Mouse (Mus musculus) hindbrain, postnatal 0 days (tissue): ENCODE data around the gene Hsd17b12. TPM values are rescaled to one million over a fixed set of nuclear protein-coding genes. Genes with fewer than 3 reads are reported as not detected.

Source experiments
- ATAC-seq: fragments of 200-750 bp; cut with Nextera tagmentation; 2 replicates; pipeline ENCODE4 v1.8.0; 2017; ENCODE audit warnings: mild to moderate bottlenecking, moderate TSS enrichment, moderate library complexity
- DNase-seq: peaks from one replicate; pipeline ENCODE4 v3.0.0-alpha.2; 2015; ENCODE audit warnings: low spot score
- H3K27ac ChIP-seq: fragments of 300-500 bp; sonication (generic); 2 replicates; pipeline ENCODE4 v1.5.1; 2014; ENCODE audit warnings: mild to moderate bottlenecking
- H3K27me3 ChIP-seq: fragments of 300-500 bp; sonication (generic); 2 replicates; pipeline ENCODE4 v1.6.1; 2014; ENCODE audit warnings: low read length, mixed read lengths; ENCODE audit not compliant: insufficient read depth
- H3K36me3 ChIP-seq: fragments of 300-500 bp; sonication (generic); 2 replicates; pipeline ENCODE4 v1.6.1; 2014; ENCODE audit warnings: low read length, mixed read lengths; ENCODE audit not compliant: insufficient read depth
- H3K4me1 ChIP-seq: fragments of 300-500 bp; sonication (generic); 2 replicates; pipeline ENCODE4 v1.6.1; 2014; ENCODE audit warnings: antibody characterized with exemption, low read length, mixed read lengths; ENCODE audit not compliant: insufficient read depth
- H3K4me2 ChIP-seq: fragments of 300-500 bp; sonication (generic); 2 replicates; pipeline ENCODE4 v1.6.1; 2014; ENCODE audit warnings: low read depth, mild to moderate bottlenecking, low read length, moderate library complexity, mixed read lengths
- H3K4me3 ChIP-seq: fragments of 300-500 bp; sonication (generic); 2 replicates; pipeline ENCODE4 v1.5.1; 2014; ENCODE audit warnings: low read length
- H3K9ac ChIP-seq: fragments of 300-500 bp; sonication (generic); replicated peaks from 2 replicates; pipeline ENCODE4 v1.6.1; 2014; ENCODE audit warnings: mild to moderate bottlenecking, low read length, moderate library complexity, mixed read lengths
- H3K9me3 ChIP-seq: fragments of 300-500 bp; sonication (generic); 2 replicates; pipeline ENCODE4 v1.6.1; 2016; ENCODE audit warnings: low read length, mixed read lengths
- CTCF ChIP-seq: IDR thresholded peaks from 2 replicates; pipeline ENCODE4 v1.5.1; 2016; ENCODE audit warnings: antibody characterized with exemption, control low read depth, low read depth
- WGBS: fragments of 180-500 bp; shearing (Covaris S2); extraction: QIAGEN DNeasy Blood & Tissue Kit; methylation state at CpG from one replicate; pipeline ENCODE4 v1.1.7; 2014; 5-methylcytosine and 5-hydroxymethylcytosine counted together
- polyA plus RNA-seq: library from polyadenylated mRNA; unstranded; fragments of >200 nt; fragmentation: Nextera tagmentation; extraction: Ambion mirVana; gene quantifications from 2 replicates; pipeline ENCODE4 v1.2.1, GENCODE M21; 2015
- total RNA-seq: library from RNA; depleted of rRNA; stranded (reverse); fragments of >200 nt; gene quantifications from 2 replicates; pipeline ENCODE4 v1.2.3, GENCODE M21; 2014

Gene Hsd17b12
- total and polyA plus RNA-seq, 2 experiments from 2014 or later = 50.9 to 154 TPM

GRCm38 (mm10) chr2:94144520-94145145, 13.1 kb downstream of the Hsd17b12 start:
- H3K36me3 ChIP-seq = no peaks in the 10 kb centered on the region
- 92% methylated on average over 7 of the region's 7 CpGs for WGBS
- no peak overlapping the region for H3K9ac ChIP-seq
- no peaks in the 10 kb centered on the region for H3K4me1 ChIP-seq
- no peak for TF ChIP-seq CTCF
- DNase-seq (no peak), ATAC-seq (no peak)
- no peaks in the 10 kb centered on the region for H3K9me3 ChIP-seq
- no peak overlapping the region for H3K4me2 ChIP-seq
- no peak overlapping the region for H3K27ac ChIP-seq
- H3K4me3 ChIP-seq = no peak overlapping the region
- no peaks in the 10 kb centered on the region for H3K27me3 ChIP-seq

GRCm38 (mm10) chr2:94141293-94141692, 16.5 kb downstream of the Hsd17b12 start:
- no peak overlapping the region for H3K9ac ChIP-seq
- no peaks in the 10 kb centered on the region for H3K4me1 ChIP-seq
- H3K4me2 ChIP-seq = no peak overlapping the region
- H3K4me3 ChIP-seq = no peak overlapping the region
- TF ChIP-seq CTCF = no peak
- no peak overlapping the region for H3K27ac ChIP-seq
- H3K36me3 ChIP-seq = no peaks in the 10 kb centered on the region
- no peaks in the 10 kb centered on the region for H3K27me3 ChIP-seq
- no peaks in the 10 kb centered on the region for H3K9me3 ChIP-seq
- WGBS = 56% methylated on average over 3 of the region's 3 CpGs
- ATAC-seq = no peak
- no peak for DNase-seq

DNA sequence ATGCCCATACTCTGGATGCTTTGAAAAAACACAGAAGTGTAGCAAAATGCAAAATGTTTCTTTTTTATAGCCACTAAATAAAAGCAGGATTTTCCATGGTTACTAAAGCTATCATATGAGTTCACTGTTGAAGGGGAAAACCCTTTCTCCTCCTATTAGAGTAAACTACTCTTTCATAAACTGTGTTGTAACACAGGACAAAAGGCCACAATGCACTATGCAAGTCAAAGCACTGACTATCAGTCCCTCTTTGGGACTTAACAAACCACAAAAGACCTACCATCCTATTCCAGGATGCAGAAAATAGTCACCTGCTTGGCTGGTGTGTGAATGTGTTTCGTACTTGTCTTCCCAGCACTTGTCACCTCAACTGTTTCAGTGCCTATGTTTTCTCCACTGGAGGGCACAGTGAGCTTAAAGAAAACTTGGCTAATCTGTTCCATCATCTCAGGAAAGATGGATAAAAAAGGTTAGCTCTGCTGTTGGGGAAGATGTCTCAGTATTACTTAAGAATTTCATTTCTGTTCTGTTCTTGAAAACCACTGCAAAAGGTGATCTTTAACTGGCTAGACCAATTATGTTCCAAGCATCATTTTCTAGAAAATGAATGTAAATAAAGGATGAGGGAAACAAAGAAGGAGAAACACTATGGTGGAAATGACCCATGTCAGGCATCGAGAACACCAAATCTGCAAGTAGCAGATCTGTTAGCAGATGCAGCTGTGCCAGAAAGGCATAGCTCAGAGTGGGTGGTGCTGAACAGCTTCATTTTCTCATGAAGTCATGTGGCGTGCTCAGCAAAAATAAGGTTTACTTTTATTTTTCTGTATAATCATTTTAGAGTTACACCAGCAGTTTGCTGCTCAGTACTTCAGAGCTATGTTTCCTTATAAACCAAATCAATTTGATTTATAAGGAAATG, 19.0 kb downstream of the Hsd17b12 start:
- H3K4me1 ChIP-seq = no peaks in the 10 kb centered on the region
- no peaks in the 10 kb centered on the region for H3K27me3 ChIP-seq
- ATAC-seq (no peak), DNase-seq (peak; percentile 64)
- no peak overlapping the region for H3K27ac ChIP-seq
- H3K36me3 ChIP-seq = no peaks in the 10 kb centered on the region
- H3K9ac ChIP-seq = no peak overlapping the region
- H3K4me3 ChIP-seq = no peak overlapping the region
- peak; percentile 66 for TF ChIP-seq CTCF
- no peak overlapping the region for H3K4me2 ChIP-seq
- no peaks in the 10 kb centered on the region for H3K9me3 ChIP-seq
- 76% methylated on average over 3 of the region's 3 CpGs for WGBS

DNA sequence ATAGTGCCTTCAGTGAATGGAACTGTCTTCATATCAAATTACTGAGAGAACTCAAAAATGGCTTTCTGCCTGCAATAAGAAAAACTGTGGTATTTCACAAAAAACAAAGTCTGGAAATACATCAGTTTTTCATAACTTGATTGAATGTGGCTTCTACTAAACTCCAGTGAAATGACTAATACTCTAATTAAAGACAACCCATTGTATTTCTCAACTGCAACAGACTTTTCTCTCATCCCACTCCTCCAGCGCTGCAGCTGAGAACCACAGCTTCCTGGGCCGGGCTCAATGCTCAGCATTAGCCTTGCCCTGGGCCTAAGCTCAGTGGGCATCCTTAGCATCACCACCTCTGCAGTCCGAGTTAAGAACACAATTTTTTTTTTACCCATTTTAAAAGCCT, 20.9 kb downstream of the Hsd17b12 start:
- DNase-seq = no peak
- H3K4me1 ChIP-seq = no peaks in the 10 kb centered on the region
- no peak overlapping the region for H3K9ac ChIP-seq
- TF ChIP-seq CTCF = no peak
- H3K4me2 ChIP-seq = no peak overlapping the region
- H3K27me3 ChIP-seq = no peaks in the 10 kb centered on the region
- H3K4me3 ChIP-seq = no peak overlapping the region
- no peaks in the 10 kb centered on the region for H3K36me3 ChIP-seq
- no peaks in the 10 kb centered on the region for H3K9me3 ChIP-seq
- WGBS = 86% methylated on average over 3 of the region's 3 CpGs
- H3K27ac ChIP-seq = no peak overlapping the region
- ATAC-seq = no peak

DNA sequence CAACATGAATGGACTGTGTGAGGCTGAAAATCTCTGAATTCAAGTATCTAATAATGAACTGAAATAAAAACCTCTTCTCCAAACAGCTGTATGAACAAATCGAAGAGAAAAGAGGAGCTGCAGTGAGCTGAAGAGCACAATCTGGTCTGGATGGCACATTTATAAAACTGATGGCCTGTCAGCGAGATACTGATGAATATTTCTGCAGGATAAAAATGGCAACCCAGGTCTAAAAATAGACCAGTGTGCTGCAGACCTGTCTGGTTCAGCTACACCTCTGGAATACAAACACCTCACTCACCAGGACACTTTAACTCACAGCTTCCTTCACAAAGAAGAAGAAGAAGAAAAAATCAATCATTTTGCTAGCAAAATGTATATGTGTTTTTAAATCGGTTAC, 29.3 kb downstream of the Hsd17b12 start:
- H3K4me1 ChIP-seq = 0 out of 2 replicates have a peak, but pooled peaks cover under 1% of the 10 kb centered on the region
- no peak overlapping the region for H3K4me2 ChIP-seq
- no peak for ATAC-seq
- 70% methylated on average over 3 of the region's 3 CpGs for WGBS
- no peak overlapping the region for H3K9ac ChIP-seq
- no peak overlapping the region for H3K4me3 ChIP-seq
- H3K27ac ChIP-seq = peak overlapping the region; percentile 61
- peak; percentile 31 for DNase-seq
- no peak for TF ChIP-seq CTCF
- H3K27me3 ChIP-seq = no peaks in the 10 kb centered on the region
- no peaks in the 10 kb centered on the region for H3K9me3 ChIP-seq
- H3K36me3 ChIP-seq = no peaks in the 10 kb centered on the region

- TF ChIP-seq CTCF = no peak
- peaks cover 17% of the 10 kb centered on the region for H3K4me1 ChIP-seq
- H3K4me2 ChIP-seq = peak overlapping the region; percentile 32
- H3K27me3 ChIP-seq = no peaks in the 10 kb centered on the region
- peak; percentile 67 for DNase-seq
- H3K4me3 ChIP-seq = no peak overlapping the region
- H3K9ac ChIP-seq = 0 out of 2 replicates have a peak overlapping the region, but pooled peaks have one; percentile 31
- 23% methylated on average over 7 of the region's 7 CpGs for WGBS
- H3K9me3 ChIP-seq = no peaks in the 10 kb centered on the region
- H3K36me3 ChIP-seq = no peaks in the 10 kb centered on the region
- H3K27ac ChIP-seq = peak overlapping the region; percentile 77
- ATAC-seq = peak; percentile 74
These were observed 35.4 kb downstream of the Hsd17b12 start for GRCm38 (mm10) chr2:94122182-94123041.
